Mouse (Mus musculus) ES-E14 (cell line): ENCODE results near the gene Vcl. TPM values are rescaled to one million over a fixed set of nuclear protein-coding genes. Genes with fewer than 3 reads are reported as not detected.

ENCODE experiments used
- DNase-seq: peaks from one replicate; pipeline ENCODE4 v3.0.0-alpha.2; 2013; ENCODE audit warnings: low read depth, low spot score
- H3K27ac ChIP-seq: 2 replicates; pipeline ENCODE4 v1.5.1; 2012; ENCODE audit warnings: low read depth, mild to moderate bottlenecking, low read length, moderate library complexity, mixed read lengths; ENCODE audit not compliant: poor library complexity, insufficient read depth, severe bottlenecking
- H3K36me3 ChIP-seq: 2 replicates; pipeline ENCODE4 v1.6.1; 2012; ENCODE audit warnings: mild to moderate bottlenecking, low read length, moderate library complexity, mixed read lengths; ENCODE audit not compliant: control insufficient read depth, poor library complexity, insufficient read depth, severe bottlenecking
- H3K4me1 ChIP-seq, 2 experiments: fragments of 150-350 bp in 1 of 2; sonication (generic) in 1 of 2; 2 replicates each; pipeline ENCODE4 v1.6.1; 2012; ENCODE audit warnings: low read length in 2 of 2, mild to moderate bottlenecking in 1 of 2, mixed read lengths in 1 of 2; ENCODE audit not compliant: control insufficient read depth in 2 of 2, insufficient read depth in 2 of 2, poor library complexity in 1 of 2
- H3K4me3 ChIP-seq, 2 experiments: fragments of 150-350 bp in 1 of 2; sonication (generic) in 1 of 2; 2 replicates each; pipeline ENCODE4 v1.5.1; 2012; ENCODE audit warnings: low read length in 2 of 2, low read depth in 1 of 2, mild to moderate bottlenecking in 1 of 2, mixed read lengths in 1 of 2; ENCODE audit not compliant: insufficient read depth in 1 of 2, poor library complexity in 1 of 2, severe bottlenecking in 1 of 2
- H3K9ac ChIP-seq: 2 replicates; pipeline ENCODE4 v1.6.1; 2012; ENCODE audit warnings: low read depth, mild to moderate bottlenecking, low read length, mixed read lengths; ENCODE audit not compliant: poor library complexity, insufficient read depth, severe bottlenecking
- H3K9me3 ChIP-seq: fragments of 150-350 bp; sonication (generic); 2 replicates; pipeline ENCODE4 v1.6.1; 2012; ENCODE audit warnings: low read depth, mild to moderate bottlenecking, low read length; ENCODE audit not compliant: control insufficient read depth, insufficient read depth
- CHD2 ChIP-seq: IDR thresholded peaks from 2 replicates; pipeline ENCODE4 v1.6.1; 2014; ENCODE audit warnings: mild to moderate bottlenecking, low read depth, low read length, inconsistent platforms
- HCFC1 ChIP-seq: IDR thresholded peaks from 2 replicates; pipeline ENCODE4 v1.6.1; 2012; ENCODE audit warnings: low read length, inconsistent platforms, borderline replicate concordance; ENCODE audit not compliant: insufficient read depth
- MAFK ChIP-seq: IDR thresholded peaks from 2 replicates; pipeline ENCODE4 v1.6.1; 2014; ENCODE audit warnings: mild to moderate bottlenecking, low read depth, low read length, inconsistent platforms; ENCODE audit not compliant: insufficient read depth
- ZC3H11A ChIP-seq: IDR thresholded peaks from 2 replicates; pipeline ENCODE4 v1.6.1; 2012; ENCODE audit warnings: low read depth, mild to moderate bottlenecking, inconsistent platforms, low read length, borderline replicate concordance
- ZNF384 ChIP-seq: IDR thresholded peaks from 2 replicates; pipeline ENCODE4 v1.6.1; 2012; ENCODE audit warnings: low read depth, low read length, inconsistent platforms
- in situ Hi-C, 2 experiments: fragments of 600-800 bp; cut with MboI; formaldehyde crosslinking; loops; one replicate each; pipeline ENCODE4 v1.15.1; 2025; ENCODE audit warnings: low sequenced_read_pairs in 2 of 2, inconsistent platforms in 1 of 2; ENCODE audit not compliant: unreplicated experiment in 2 of 2
- total RNA-seq: library from RNA; depleted of rRNA; stranded (reverse); fragments of 300-350 nt; gene quantifications from 2 replicates; pipeline ENCODE4 v1.2.3, GENCODE M21; 2012

Gene Vcl
- total RNA-seq, 1 experiment = 116 TPM

DNA sequence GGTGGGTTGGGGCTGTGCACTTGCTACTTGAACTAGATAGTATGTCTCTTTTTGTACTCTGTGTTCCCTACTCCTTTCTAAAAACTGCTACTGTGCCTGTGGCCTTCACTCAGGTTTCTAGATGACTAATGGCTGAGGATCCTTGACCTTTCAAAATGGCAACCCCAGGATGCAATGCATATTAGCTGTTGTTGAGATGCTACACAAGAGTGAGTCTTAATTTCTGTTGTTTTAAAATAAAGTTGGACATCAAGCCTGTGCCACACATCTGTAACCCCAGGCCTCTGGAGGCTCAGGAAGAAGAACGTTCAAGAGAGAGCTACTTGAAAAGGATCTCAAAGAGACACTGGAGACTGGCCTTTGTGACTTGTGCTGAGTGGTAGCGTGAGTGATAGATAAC lies 48.5 kb downstream of the Vcl start:
- H3K27ac ChIP-seq = no peak overlapping the region
- DNase-seq = no peak
- no peaks in the 10 kb centered on the region for H3K4me1 ChIP-seq
- no peak overlapping the region for H3K4me3 ChIP-seq
- no peaks in the 10 kb centered on the region for H3K9me3 ChIP-seq
- in situ Hi-C loops = no loop called here
- no peak overlapping the region for H3K9ac ChIP-seq
- TF ChIP-seq ZNF384 = no peak
- TF ChIP-seq MAFK = no peak
- no peak for TF ChIP-seq HCFC1
- TF ChIP-seq ZC3H11A = no peak
- no peak for TF ChIP-seq CHD2
- H3K36me3 ChIP-seq = 0 out of 2 replicates have a peak, but pooled peaks cover 2% of the 10 kb centered on the region

DNA sequence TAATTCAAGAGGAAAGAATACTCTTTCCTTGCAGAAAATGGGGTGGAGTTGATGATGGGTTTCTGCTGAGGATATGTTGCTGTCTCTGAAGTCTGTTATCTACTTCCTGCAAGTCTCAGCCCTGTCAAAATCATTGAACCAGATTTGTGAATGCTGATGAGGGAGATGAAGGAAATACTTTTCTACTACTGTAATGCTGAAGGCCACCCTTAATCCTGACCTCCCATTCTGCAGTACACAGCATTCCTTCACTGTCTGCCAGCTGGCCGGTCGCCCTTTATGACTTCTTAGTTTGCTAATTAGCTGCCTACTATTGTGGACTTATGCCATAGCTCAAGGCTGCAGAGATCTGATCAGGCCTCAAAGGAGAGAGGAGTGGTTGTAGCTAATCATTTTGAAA lies 54.6 kb downstream of the Vcl start:
- in situ Hi-C loops = no loop called here

GRCm38 (mm10) chr14:20985482-20985881 lies 56.3 kb downstream of the Vcl start:
- in situ Hi-C loops = no loop called here
- H3K9ac ChIP-seq = no peak overlapping the region
- no peak for DNase-seq
- H3K4me3 ChIP-seq = no peak overlapping the region
- no peaks in the 10 kb centered on the region for H3K9me3 ChIP-seq
- H3K27ac ChIP-seq = no peak overlapping the region
- TF ChIP-seq CHD2 (no peak), MAFK (no peak), ZC3H11A (no peak), ZNF384 (no peak), HCFC1 (no peak)
- H3K36me3 ChIP-seq = peaks cover 2% of the 10 kb centered on the region; the same call in 1 of the 2 replicates
- H3K4me1 ChIP-seq = no peaks in the 10 kb centered on the region

More for the DNA sequence above, 54.6 kb downstream of the Vcl start:
- Histone ChIP-seq H3K9me3 (no peaks in the 10 kb centered on the region), H3K36me3 (peaks cover 2% of the 10 kb centered on the region; the same call in 1 of the 2 replicates), H3K9ac (no peak overlapping the region), H3K4me1 (no peaks in the 10 kb centered on the region), H3K4me3 (no peak overlapping the region), H3K27ac (no peak overlapping the region)
- TF ChIP-seq MAFK = no peak
- TF ChIP-seq HCFC1 = no peak
- TF ChIP-seq CHD2 = no peak
- no peak for TF ChIP-seq ZC3H11A
- no peak for TF ChIP-seq ZNF384
- DNase-seq = no peak

- Histone ChIP-seq H3K9ac (no peak overlapping the region), H3K4me3 (no peak overlapping the region), H3K36me3 (no peaks in the 10 kb centered on the region), H3K27ac (no peak overlapping the region), H3K9me3 (no peaks in the 10 kb centered on the region), H3K4me1 (no peaks in the 10 kb centered on the region)
- TF ChIP-seq HCFC1 = no peak
- no peak for TF ChIP-seq ZNF384
- TF ChIP-seq ZC3H11A = no peak
- TF ChIP-seq CHD2 = no peak
- no peak for TF ChIP-seq MAFK
- DNase-seq = no peak
- in situ Hi-C loops = no loop called here
These were observed 62.3 kb downstream of the Vcl start for GRCm38 (mm10) chr14:20991492-20991891.
